Mouse (Mus musculus): ENCODE measurements around the gene Ppp2r5a.

Gene Ppp2r5a

DNA sequence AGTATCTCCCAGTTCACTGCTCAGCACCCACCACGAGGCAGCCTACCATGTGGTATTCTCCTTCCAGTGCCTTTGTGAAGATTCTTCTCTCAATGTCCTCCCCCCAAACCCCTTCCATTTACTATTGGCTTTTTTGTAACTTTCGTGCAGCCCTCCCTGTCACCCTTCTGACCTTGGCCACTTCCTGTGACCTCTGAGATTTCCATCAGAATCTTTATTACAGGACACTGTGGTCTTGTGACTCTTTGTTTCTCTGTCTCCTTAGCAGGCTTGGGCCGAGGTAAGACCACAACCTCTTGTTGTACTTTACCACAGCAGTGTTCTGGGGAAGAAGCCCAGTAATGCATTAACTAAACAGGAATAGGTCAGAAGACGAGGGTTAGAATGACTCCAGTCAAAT lies 15.9 kb upstream of the Ppp2r5a start:
- no peak for DNase-seq (ENCODE audit: low spot score in 2 of 2)

DNA sequence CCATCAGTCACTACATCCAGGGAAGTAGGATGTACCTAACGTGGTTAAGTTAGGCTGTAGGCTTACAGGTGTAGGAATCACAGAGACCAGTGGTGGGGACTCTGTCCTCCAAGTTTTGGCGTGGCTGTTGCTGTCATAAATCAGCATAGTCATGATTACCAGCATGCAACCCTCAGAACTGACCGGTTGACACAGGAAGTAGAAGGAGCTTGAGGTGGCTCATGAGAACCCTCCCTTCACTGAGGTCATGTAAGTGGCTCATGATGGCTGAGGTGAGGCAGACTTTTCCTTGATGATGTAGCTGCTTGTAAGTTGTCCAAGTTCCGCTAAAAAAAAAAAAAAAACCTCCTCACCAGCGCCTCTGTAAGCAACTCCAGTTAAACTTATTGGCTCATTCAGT lies 14.0 kb upstream of the Ppp2r5a start:
- DNase-seq (ENCODE audit: low spot score in 2 of 2), result no peak

DNA sequence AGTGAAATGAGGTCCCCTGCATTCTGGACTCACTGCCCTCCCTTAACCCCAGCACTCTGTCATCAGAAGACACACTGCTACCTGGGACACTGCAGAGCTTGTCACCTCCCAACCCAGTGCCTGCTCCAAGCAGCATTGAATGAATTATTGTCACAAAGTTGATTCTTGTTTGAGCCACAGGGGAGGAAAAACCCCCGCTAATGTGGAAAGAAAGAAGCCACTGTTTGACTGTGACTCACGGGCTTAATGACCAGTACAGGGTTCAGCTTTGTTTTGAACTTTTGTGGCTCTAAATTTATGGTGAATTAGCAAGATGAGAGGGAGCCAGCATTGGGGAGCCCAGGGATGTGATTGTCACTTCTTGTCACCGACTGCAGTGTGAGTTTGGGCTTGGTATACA lies 13.5 kb upstream of the Ppp2r5a start:
- DNase-seq (ENCODE audit: low spot score in 2 of 2), result no peak

DNA sequence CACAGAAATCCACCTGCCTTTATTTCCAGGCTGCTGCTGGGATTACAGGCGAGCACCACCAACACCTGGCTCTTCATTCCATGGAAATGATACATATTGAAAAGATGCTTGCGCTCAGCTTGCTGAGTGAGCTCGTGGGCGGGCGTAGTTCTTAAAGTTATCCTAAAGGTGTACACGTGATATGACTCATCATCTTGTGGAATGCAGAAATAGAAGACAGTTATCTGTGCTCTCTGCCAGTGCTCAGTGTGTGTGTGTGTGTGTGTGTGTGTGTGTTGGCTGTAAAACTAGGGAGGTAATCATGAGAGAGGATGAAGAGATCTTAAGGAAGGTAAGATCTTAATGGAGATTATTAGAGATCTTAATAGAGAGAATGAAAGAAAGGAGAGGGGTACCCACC lies 11.4 kb upstream of the Ppp2r5a start:
- DNase-seq (ENCODE audit: low spot score in 2 of 2), result no peak

DNA sequence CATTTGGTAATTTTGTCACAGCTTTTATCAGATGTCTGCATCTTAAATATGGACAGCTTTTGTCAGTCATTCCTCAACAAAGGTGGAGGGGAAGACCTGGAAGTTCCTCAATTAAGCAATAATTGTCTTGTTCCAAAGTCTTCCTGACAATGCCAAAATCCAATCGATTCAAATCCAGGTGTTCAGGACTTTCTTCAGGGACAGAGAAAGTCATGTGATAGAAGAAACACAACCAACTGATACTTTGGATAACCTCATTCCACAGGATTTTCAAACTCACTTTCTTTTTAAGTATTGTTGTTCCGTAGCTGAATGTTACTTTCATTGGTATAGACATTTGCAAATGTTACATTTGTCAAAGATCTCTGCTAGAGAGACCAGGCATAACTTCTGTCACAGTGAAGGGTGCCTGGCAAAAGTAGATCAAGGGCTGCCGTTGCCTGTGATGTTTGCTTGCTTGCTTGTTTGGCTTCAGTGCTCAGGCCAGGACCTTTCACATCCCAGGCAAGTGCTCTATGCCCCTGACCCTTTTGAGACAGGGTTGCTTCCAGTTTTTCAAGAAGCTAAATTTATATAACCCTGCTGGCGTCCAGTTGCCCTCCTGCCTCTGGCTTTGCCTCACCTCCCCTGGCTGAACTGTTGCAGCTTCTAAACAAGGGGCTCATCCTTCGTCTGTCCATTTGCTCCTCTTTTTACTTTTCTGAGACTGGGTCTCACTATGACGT lies 10.8 kb upstream of the Ppp2r5a start:
- no peak for DNase-seq (ENCODE audit: low spot score in 2 of 2)

DNA sequence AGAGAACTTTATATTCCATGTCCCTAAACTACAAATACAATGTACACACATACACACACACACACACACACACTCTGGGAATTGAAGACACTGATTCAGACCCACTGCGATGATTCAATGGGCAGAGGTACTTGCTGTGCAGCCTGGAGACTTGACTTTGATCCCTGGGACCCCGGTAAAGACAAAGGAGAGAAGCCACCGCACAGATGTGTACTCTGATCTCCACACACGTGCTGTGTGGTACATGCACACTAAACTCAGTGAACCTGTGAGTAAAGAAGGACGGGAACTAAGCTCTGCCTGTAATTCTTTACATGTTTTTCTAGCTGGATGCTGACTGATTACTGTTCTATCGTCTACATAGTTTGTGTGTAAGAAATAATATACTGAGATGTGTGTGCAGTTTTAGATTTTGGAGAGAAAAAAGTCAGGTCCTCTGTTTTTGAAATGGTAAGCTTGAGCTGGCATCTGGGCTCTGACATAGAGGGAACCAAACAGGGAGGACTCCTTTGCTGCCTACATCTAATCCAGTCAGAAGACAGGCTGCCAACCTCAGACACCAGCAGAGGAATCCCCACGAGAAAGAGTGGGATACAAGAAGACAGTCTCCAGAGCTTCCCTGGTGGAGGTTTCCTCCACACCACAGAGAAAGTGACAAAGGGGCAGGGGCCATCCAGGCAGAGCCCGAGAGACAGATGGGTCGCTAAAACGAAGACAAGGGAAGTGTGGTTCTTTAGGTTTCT lies 7.4 kb upstream of the Ppp2r5a start:
- DNase-seq (ENCODE audit: low spot score in 2 of 2), result no peak

DNA sequence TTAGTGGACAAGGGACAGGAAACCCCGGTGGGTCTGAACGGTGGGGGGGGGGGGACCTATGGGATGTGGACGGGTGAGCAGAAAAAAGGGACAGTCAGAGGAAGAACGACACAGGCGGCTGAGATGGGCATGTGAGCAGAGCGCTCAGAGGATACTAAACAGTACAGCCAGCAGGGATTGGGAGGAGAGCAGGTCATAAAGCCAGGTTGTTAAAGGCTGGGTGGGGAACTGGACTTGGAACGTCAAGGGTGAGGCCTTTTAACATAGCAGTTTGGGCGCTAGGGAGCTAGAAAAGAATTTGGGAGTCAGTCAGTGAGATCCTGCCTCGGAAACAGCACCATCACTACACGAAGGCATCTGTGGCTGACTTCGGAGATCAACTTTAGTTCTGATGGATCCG lies 4.2 kb upstream of the Ppp2r5a start:
- DNase-seq (ENCODE audit: low spot score in 2 of 2), result no peak

DNA sequence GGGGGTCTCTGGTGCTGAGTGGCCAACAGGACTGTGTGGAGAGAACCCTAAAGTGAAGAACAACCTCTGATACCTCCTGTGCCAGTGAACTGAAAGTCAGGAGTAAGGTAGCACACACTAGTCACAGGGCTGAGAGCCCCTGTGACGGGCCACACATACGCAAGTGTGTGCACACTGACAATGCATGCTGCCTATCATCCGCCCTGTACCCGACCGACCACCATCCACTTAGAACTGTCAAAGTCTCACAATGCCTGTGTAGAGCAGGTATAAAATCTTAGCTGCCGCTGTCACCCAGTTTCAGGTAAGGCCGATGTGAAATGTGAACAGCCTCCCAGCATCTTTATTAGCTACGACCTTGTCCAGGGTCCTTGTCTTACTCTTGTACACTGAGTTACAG lies 3.4 kb upstream of the Ppp2r5a start:
- DNase-seq (ENCODE audit: low spot score in 2 of 2), result no peak

DNA sequence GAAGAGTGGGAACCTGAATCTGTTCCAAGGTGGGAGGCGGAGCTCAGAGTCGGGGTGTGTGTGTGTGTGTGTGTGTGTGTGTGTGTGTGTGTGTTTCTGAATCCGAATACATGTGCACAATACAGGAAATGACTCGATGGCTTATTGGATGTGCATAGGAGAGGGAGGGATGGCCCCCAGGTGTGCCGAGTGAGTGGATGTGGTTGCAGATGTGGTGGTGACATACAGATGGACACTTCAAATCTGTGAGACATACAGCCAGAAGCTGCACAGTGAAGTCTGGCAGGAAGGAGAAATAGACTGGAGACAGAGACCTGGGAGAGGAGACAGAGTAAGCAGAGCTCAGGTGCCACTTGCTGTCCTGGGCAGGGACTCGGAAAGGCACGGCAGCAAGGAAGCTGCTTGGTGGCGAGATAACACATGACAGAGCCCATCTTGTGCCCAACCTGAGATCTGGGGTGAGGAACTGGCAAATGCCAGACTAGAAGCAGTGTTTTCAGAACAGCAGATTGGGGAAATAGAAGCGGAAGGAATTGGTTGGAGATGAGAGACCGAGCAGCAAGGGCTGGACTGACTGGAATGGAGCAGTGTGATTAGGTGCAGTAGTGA lies 1.8 kb upstream of the Ppp2r5a start:
- no peak for DNase-seq (ENCODE audit: low spot score in 2 of 2)

DNA sequence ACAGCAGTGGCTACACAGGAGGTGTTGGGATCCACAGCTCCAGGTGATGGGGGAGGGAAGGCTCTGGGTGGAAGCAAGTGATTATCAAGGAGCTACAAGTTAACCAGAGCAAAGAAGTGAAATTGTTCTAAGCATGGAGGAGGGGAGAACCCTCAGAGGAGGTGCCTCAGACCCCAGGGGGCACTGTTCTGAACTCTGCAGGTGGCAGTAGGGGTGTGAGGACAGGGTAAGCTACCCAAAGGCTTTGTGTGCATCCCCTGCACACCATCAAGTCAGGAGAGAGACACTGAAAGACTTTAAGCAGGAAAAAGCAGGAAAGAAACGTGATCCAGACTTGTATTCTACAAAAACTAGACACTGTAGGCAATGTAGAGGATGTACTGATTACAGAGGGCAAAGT lies 1.2 kb upstream of the Ppp2r5a start:
- no peak for DNase-seq (ENCODE audit: low spot score in 2 of 2)

DNA sequence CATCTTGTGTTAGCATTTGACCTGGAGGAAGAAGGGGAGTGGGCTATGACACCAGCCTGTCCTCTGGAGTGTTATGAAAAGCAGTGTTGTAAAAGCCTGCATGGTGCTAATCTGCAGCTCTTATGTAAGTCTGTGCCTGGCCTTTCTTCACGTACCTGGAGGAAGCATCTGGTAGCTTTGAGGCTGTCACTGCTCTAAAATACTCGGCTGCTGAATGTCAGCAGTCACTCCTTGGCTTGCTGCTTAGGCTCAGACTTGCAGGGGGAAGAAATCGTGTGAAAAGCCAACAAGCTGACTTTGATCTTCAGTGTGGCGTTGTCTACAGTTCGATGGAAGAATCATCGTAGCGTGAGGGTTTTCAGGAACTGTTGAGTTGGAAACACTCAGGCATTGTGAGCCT lies 566 bp downstream of the Ppp2r5a start:
- no peak for DNase-seq (ENCODE audit: low spot score in 2 of 2)

DNA sequence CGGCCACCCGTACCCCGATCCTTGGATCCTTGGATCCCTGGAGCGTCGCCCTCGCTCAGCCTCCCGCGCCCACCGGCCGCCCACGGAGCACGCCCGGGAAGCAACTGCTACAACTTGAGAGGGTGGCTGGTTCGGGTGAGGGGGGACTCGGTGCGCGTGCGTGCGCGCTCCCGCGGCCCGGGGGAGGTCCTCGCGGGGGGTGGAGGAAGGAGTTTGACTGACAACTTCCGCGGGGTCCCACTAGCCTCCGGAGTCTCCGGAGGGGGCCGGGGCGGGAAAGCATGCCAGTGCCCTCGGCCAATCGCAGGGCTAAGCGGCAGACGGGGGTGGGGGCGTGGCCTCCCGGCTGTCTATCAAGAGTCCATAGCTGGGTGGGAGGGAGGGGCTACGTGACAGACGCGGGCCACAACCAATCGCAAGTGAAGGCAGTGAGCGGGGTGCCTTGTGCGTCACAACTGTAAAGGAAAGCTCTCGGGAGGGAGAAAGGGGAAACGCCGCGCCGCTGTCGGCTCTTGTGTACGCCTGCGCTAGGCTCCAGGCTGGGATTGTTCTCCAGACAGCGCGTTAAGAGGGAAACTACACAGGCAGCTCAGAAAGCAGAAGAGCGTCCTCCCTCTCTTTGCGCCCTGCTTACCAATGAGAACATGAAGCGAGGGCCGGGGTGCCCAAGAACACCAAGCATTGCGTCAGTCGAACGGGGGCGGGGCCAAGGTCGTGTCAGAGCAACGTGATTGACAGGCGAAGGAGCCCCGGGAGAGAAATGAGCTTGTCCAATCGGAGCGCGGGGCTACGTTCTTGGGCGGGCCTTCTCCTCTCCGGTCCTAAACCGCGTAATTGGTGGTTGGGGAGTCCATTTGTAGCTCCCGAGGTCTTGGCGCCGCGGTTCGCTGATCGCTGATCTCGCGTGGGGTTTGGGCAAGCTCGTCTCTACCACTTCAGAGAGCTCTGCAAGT lies 5.9 kb downstream of the Ppp2r5a start:
- peak; percentile 99 to 100 for DNase-seq (ENCODE audit: low spot score in 2 of 2)

DNA sequence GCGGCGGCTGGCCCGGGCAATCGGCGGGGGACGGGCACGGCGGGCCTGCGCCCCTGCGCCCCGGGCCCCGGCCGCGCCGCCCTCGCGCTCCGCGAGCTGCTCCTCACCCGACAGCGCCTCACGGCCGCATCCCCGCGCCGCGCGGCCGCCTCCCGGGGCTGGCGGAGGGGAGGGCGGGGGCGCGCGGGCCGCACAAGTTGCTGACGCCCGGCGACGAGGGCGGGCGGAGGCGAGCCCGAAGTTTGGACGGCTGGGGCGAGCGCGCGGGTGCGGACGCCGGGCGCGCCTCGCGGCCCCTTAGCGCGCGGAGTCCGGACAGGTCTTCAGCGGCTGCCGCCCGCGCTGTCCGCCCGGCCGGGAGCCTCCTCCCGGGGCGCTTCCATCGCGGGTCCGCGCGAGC lies 6.6 kb downstream of the Ppp2r5a start:
- peak; percentile 60 to 67 for DNase-seq (ENCODE audit: low spot score in 2 of 2)

DNA sequence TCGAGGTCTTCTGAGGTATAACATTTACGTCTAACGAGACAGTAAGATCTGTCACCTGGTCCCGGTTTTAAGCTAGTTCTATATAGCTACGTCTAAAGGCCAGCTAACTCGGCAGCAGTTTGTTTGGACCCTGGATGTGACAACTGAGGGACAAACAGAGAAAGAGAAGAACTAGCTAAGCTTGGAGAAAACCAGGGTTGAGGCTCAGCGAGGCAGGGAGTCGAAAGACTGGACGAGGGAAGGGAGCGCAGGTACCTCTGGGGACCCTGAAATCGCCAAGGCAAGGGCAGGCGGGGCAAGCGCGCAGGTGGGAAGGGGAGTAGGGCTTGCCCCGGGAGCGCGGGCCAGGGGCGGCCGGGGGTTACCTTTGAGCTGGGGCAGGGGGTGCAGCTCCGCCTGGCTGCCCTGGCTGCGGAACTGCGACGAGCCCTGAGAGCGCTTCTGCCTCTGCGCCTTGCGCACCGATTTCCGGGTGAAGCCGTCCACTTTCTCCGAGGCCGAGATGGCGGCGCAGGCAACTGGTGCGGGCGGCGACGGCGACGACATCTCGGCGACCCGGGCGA lies 7.1 kb downstream of the Ppp2r5a start:
- peak; percentile 57 to 73 for DNase-seq (ENCODE audit: low spot score in 2 of 2)

DNA sequence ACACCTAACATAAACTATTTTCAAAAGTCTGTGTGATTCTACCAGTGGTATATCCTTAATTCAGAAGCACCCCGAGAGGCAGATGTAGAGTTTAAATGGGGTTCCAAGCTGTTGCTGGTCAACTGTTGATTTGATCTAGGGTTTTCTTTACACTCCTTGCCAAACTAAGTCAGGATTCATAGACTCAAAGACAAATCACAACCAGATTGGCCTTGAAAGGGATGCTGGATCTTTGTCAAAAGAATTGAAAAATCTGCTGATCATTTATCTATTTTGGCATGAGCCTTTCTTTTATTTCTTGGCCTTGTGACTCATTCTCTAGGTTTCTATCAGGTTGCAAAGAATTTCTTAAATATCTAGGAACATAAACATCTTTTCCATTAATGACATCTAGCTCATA lies 7.9 kb downstream of the Ppp2r5a start:
- DNase-seq (ENCODE audit: low spot score in 2 of 2), result no peak

DNA sequence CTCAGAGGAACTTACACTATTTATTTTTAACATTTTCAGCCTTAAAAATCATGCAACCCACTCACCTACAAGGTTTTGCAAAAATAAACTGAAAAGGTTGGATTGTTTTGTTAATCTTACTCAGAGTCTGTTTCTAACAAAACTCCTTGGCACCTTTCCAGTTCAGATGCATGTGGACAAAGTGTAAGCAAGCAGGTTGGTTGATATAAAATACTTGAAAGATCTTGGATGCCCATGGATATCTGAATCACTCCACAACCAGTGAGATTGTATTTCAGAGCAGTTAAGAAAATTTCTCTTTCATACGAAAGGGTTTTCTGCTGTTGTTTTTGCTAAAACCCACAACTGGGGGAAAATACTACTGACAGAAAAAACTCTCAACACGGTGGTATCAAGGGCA lies 8.9 kb downstream of the Ppp2r5a start:
- DNase-seq (ENCODE audit: low spot score in 2 of 2), result no peak

DNA sequence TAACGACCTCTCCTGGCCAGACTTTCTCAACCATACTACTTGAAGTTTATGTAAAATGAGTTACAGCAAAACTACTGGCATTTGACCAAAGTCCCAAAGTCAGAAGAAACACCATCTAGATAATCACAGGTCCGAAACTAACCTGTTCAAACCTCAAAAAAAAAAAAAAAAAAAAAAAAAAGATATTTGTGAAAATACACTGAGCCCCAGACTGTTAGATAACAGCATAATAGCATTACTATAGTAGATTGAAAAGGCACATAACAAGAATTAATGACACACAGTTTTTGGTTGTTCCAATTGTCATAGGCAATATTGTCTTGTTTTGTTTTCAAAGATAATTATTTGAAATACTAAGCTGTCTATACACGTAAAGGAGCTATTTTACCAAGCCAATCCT lies 9.5 kb downstream of the Ppp2r5a start:
- no peak for DNase-seq (ENCODE audit: low spot score in 2 of 2)

DNA sequence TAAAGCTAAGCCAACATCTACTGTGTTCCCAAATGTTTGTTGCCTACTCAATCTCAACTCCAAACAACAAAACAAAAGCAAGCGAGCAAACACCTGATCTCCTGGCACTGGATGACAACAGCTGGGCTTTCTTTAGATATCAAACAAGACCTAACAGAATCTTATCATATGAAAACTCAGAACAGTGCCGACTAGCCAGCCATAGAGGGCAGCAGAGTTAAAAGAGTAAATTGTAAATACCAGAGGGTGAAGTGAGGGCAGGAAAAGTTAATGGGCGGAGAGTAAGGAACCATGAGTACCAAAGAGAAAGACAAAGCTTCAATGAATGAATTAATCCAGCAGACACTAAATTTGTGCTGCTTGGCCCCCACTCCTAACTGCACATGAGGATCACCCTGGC lies 11.8 kb downstream of the Ppp2r5a start:
- no peak for DNase-seq (ENCODE audit: low spot score in 2 of 2)

DNA sequence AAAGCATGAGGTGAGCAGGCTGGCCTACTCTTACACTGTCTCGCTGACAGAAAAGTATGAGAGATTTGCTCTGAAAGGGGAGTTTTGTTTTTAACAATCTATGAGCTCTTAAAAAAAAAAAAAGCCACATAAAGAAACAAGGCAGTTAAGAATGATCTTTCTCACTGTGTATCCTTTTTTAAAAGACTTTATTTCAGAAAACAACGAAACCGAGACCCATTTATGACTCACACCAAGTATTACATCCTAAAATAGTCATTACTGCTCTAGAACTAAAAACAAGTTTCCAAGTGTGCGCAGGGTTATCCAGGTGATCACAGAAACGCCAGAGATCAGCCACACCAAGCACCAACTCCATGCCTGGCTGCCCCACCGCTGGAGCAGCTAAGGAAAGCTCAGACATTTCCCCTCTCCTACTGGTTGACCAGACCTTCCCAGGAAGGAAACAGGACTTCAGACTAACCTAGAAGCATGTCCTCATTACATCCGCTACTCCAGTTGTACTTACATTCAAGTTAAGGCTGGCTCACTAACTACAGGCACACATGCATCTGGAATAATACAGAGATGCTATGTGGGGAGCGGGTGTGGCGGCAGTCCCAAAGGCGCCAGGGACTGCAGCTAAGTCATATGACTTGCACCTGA lies 18.2 kb downstream of the Ppp2r5a start:
- DNase-seq (ENCODE audit: low spot score in 2 of 2), result no peak

DNA sequence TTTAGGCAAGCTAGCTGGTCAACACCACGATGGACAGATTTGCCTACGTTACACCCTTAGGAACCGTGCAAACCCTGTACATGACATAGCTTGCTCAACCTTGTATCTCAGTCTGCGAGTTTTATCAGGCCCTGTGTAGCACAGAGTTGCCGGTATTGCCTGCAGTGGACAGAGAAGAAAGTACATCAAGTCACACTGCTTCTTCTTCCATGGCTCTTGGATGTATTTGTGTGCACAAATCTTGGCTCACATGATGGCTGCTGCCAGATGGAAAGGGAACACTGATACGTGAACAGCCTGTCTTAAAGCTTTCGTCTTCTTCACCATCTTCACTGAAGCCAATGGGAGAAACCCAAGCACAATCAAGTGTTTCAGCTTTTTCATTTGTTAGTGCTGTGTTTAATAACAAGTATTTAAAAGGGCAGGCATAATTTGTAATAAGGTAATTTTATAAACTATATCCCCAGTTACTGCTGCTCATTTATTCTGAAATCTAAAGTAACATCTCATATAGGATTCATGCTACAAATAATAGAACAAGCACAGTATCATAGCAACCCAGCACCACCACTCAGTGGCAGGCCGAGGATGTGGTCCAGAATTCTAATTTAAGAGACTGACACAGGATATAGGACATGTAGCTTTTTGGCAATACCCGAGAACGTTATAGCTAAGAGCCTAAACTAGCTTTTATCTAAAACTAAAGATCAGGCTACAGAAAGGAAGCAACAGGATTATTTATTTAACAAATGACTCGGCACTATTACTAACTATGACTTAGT lies 20.9 kb downstream of the Ppp2r5a start:
- no peak for DNase-seq (ENCODE audit: low spot score in 2 of 2)
